Mouse (Mus musculus) central nervous system, embryonic 14 days (tissue): ENCODE measurements around the gene C1qbp. TPM values are rescaled to one million over a fixed set of nuclear protein-coding genes. Genes with fewer than 3 reads are reported as not detected.

ENCODE experiments used
- polyA plus RNA-seq: library from polyadenylated mRNA; depleted of rRNA; stranded (reverse); fragments of >200 nt; gene quantifications from 2 replicates; pipeline ENCODE4 v1.2.3, GENCODE M21; 2012; rRNA removed

C1qbp gene
- 130 and 138 TPM in 2 replicates for polyA plus RNA-seq

DNA sequence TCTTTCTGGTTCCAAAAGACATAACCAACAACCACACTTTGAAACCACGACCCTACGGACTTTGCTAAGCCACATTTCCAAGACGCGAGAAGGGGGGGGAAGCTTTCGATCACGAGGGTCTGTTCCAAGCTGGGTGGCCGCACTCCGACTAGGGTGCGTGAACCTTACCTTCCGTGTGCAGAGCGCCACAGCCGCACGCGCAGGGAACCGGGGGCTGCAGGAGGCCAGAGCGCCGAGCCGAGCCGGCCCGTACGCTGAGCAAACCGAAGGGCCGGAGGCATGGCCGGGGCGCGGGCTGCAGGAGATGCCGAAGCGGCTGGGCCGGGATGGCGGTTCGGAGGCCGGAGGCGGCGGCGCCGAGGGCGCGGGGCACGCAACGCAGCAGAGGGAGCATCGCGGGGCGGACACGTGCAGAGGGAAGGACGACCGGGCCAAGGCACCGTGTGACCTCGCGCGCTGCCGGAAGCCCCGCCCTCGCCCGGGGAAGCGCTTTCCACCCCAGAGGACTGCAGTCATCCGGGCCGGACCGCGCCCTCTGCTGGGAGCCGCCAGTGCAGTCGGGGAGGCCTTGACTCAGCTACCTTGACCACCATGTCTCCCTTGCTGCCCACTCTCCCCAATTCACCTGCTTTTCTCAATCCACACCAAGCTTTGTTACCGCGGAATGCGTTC lies at the start of gene C1qbp:
Gene C1qbp (minus strand): TSS at position 470 of the 672 bp plus-strand sequence.

DNA sequence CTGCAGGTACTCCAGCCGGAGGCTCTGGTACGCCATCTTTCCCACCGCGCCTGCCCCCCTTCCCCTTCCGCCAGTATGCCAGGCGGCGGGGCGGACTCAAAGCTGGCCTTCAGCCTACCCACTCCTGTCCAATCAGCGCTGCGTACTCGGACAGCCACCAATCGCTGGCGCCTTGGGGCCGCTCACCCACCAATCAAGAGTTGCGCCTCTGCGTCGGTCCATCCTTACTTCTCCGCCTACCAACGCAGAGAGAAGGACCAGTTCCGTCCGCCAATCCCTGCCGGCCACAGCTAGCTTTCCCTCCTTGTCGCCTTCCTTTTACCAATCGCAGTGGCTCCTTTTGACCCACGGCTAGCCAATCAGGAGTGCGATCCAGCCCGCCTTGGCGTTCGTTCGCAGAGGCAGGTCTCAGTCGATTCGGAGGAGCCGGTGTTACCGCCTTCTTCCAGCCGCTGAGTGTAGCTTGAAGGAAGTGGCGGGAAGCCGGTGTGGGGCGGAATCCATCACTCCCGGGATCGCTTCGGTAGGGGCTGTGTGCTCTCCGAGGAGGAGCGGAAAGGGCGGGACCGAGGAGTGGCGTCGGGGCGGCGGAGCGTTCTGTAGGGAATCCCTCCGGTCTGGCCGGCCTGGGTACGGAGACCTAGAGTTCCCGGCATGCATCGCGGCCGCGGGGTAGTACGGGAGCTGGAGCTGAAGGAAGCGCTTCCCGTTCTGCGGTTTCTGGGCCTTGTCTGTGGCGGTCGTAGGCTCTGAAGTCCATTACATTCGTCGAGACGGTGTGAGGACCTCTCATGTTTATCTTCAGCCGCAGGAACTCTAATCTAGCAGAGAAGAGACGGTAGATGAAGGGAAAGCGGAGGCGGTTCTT lies 36.6 kb upstream of the C1qbp start, which contains the start of the genes Mis12 and Derl2:
Gene Mis12 (plus strand): TSS at position 411 of the 868 bp plus-strand sequence.
Gene Derl2 (minus strand): TSS at position 641 of the 868 bp plus-strand sequence.

DNA sequence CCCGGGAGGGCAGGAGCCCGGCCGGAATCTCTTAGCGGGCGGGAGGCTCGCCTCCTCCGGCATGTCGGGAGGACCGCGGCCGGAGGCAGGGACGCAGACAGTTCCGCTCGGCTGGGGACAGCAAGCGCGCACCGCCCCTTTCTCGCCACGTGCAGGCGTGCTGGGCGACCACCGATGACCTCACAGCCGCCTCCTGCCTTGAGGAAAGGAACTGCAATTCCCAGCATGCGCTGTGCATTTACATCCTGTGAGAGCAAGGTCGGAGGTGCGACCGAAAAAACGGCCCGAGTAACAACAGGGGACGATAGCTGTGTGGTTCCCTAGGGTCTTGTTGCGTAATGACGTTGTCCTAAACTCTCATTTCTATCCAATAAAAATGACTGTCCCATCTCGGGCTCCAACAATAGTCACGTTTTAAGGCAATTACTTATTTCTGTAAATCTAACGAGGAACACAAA lies 21.5 kb upstream of the C1qbp start, which contains the start of gene Dhx33:
Gene Dhx33 (minus strand): TSS at position 122 of the 458 bp plus-strand sequence.

DNA sequence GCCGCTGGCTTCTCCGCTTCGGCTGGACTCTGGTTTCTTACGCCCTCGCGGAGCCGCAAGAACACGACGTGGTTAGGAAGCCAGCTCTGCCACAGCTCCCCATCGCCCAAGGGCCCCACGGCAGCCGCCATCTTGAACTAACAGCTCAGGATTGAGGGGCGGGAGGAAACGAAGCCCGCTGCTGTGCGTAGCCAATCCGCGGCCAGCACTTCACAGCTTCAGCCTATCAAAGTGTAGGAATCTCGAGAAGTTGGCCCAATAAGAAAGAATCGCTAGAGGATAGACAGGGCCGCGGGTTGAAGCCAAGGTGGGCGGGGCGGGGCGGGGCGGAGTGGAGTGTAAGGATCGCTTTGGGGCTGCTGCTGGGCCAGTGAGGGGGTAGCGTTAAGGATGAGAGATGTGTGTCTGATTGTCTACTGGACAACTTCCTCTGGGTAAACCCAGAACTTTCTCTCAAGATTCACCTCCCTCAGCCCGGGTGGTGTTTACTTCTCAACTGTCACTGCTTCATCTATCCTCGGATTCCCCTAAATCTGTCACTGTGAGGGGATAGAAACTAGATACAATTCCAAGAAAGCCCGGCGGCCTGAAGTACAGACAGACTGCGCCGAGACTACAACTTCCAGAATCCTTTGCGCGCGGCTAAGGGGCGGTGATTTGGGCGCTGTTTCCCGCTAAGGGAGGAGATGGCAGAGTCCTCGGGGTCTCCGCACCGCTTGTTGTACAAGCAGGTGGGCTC lies 12.8 kb downstream of the C1qbp start, which contains the start of the genes Nup88 and Rpain:
Gene Nup88 (minus strand): TSS at position 153 of the 739 bp plus-strand sequence.
Gene Rpain (plus strand): TSS at position 393 of the 739 bp plus-strand sequence.

Other genes starting within 250 kb of the C1qbp start
- 7.2 and 7.3 TPM in 2 replicates for gene Zfp3, start 218.8 kb downstream of the C1qbp start, polyA plus RNA-seq
- gene Scimp, start 170.4 kb downstream of the C1qbp start, polyA plus RNA-seq = 0.38 and 0.48 TPM in 2 replicates
- 24.1 and 24.6 TPM in 2 replicates for gene Rabep1, start 138.2 kb downstream of the C1qbp start, polyA plus RNA-seq
- gene Nup88, start 13.1 kb downstream of the C1qbp start, polyA plus RNA-seq = 126 and 140 TPM in 2 replicates
- gene Rpain, start 12.8 kb downstream of the C1qbp start, polyA plus RNA-seq = 72.1 and 78.0 TPM in 2 replicates
- gene Dhx33, start 21.4 kb upstream of the C1qbp start, polyA plus RNA-seq = 25.6 and 26.6 TPM in 2 replicates
- gene Mis12, start 36.6 kb upstream of the C1qbp start, polyA plus RNA-seq = 24.5 and 25.0 TPM in 2 replicates
- gene Derl2, start 36.8 kb upstream of the C1qbp start, polyA plus RNA-seq = 23.7 and 23.9 TPM in 2 replicates
- gene 6330403K07Rik, start 50.5 kb upstream of the C1qbp start, polyA plus RNA-seq = 405 and 446 TPM in 2 replicates
- 0.03 and 0.06 TPM in 2 replicates for gene Nlrp1a, start 161.7 kb upstream of the C1qbp start, polyA plus RNA-seq
- 0.11 and 0.15 TPM in 2 replicates for gene Nlrp1b, start 247.7 kb upstream of the C1qbp start, polyA plus RNA-seq